Mouse (Mus musculus): ENCODE results near the gene Nsd1.
"Not testable (repeated sequence)": the region's sequence is repeated elsewhere in the genome, so short reads cannot be mapped to it uniquely, and the experiment has no call there.

Nsd1 gene

GRCm38 (mm10) chr13:55209649-55210192 is at the start of gene Nsd1:
Nsd1 (plus strand) TSS chr13:55209782.
- peak; percentile 31 for DNase-seq (ENCODE audit: low read depth, low spot score)

- DNase-seq (ENCODE audit: low read depth, low spot score) = no peak
Observed at GRCm38 (mm10) chr13:55162365-55162764, 47.2 kb upstream of the Nsd1 start.

GRCm38 (mm10) chr13:55163553-55163952 is 46.0 kb upstream of the Nsd1 start:
- DNase-seq (ENCODE audit: low read depth, low spot score) = no peak

- DNase-seq (ENCODE audit: low read depth, low spot score) = no peak
Observed at GRCm38 (mm10) chr13:55165831-55166339, 43.7 kb upstream of the Nsd1 start.

GRCm38 (mm10) chr13:55166806-55167725 is 42.5 kb upstream of the Nsd1 start:
- DNase-seq (ENCODE audit: low read depth, low spot score) = no peak

GRCm38 (mm10) chr13:55167798-55168197 is 41.8 kb upstream of the Nsd1 start:
- DNase-seq (ENCODE audit: low read depth, low spot score) = no peak

GRCm38 (mm10) chr13:55168255-55168654 is 41.3 kb upstream of the Nsd1 start:
- no peak for DNase-seq (ENCODE audit: low read depth, low spot score)

GRCm38 (mm10) chr13:55168958-55169369 is 40.6 kb upstream of the Nsd1 start:
- DNase-seq (ENCODE audit: low read depth, low spot score) = peak; percentile 49

- peak; percentile 76 for DNase-seq (ENCODE audit: low read depth, low spot score)
Observed at GRCm38 (mm10) chr13:55171517-55172335, 37.9 kb upstream of the Nsd1 start.

- no peak for DNase-seq (ENCODE audit: low read depth, low spot score)
Observed at GRCm38 (mm10) chr13:55172336-55172770, 37.2 kb upstream of the Nsd1 start.

- DNase-seq (ENCODE audit: low read depth, low spot score) = peak; percentile 25
Observed at GRCm38 (mm10) chr13:55174347-55174746, 35.2 kb upstream of the Nsd1 start.

- no peak for DNase-seq (ENCODE audit: low read depth, low spot score)
Observed at GRCm38 (mm10) chr13:55176265-55176664, 33.3 kb upstream of the Nsd1 start.

- no peak for DNase-seq (ENCODE audit: low read depth, low spot score)
Observed at GRCm38 (mm10) chr13:55177903-55178496, 31.6 kb upstream of the Nsd1 start.

GRCm38 (mm10) chr13:55178556-55178955 is 31.0 kb upstream of the Nsd1 start:
- DNase-seq (ENCODE audit: low read depth, low spot score) = peak; percentile 86

- DNase-seq (ENCODE audit: low read depth, low spot score) = no peak
Observed at GRCm38 (mm10) chr13:55179591-55179990, 30.0 kb upstream of the Nsd1 start.

GRCm38 (mm10) chr13:55181786-55182172 is 27.8 kb upstream of the Nsd1 start:
- DNase-seq (ENCODE audit: low read depth, low spot score) = no peak

- peak; percentile 64 for DNase-seq (ENCODE audit: low read depth, low spot score)
Observed at GRCm38 (mm10) chr13:55182173-55182894, 27.2 kb upstream of the Nsd1 start.

GRCm38 (mm10) chr13:55183382-55183781 is 26.2 kb upstream of the Nsd1 start:
- DNase-seq (ENCODE audit: low read depth, low spot score) = no peak

- DNase-seq (ENCODE audit: low read depth, low spot score) = not testable (repeated sequence)
Observed at GRCm38 (mm10) chr13:55187062-55187461, 22.5 kb upstream of the Nsd1 start.

- DNase-seq (ENCODE audit: low read depth, low spot score) = no peak
Observed at GRCm38 (mm10) chr13:55189531-55190107, 20.0 kb upstream of the Nsd1 start.

Data from mesoderm, embryonic 11.5 days (tissue).